Mouse (Mus musculus): ENCODE measurements around the gene Ccdc85c. TPM values are rescaled to one million over a fixed set of nuclear protein-coding genes. Genes with fewer than 3 reads are reported as not detected.
A peak's percentile ranks its signal among the peaks of the same experiment; 100 is the strongest.

Ccdc85c gene
- total RNA-seq, 2 experiments from 2014 or later: 32.8 to 34.4 TPM

DNA sequence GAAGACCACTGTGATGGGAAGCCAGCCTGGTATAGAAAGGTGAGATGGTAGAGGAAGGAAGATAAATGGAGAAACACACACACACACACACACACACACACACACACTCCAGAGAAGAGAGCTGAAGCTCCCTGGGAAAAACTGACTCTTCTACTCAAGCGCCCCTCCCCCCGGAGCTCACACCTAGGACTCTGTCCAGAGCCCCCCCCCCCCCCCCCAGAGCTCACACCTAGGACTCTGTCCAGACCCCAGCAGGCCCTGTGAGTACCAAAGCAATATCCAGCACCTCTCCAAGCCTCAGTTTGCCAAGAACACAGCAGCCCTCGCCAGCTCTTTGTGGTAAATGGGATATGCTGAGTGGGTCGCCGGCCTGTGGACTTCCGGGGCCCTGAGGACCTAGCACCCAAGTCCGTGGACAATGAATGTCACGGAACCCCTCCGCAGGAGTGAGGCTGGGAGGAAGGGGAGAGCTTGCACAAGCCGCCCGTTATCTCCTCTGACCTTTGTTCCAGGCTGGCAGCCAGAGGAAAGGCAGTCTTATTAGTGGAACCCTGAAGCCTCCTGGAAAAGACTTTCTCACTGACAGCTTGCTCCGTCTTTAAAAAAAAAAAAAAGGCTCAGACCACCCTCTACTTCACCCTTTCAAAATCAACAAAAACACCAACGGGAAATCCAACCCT, 4.8 kb downstream of the Ccdc85c start:
- DNase-seq: peak; percentile 65 to 73
- intact Hi-C loops (cut with DNase I): no loop called here

DNA sequence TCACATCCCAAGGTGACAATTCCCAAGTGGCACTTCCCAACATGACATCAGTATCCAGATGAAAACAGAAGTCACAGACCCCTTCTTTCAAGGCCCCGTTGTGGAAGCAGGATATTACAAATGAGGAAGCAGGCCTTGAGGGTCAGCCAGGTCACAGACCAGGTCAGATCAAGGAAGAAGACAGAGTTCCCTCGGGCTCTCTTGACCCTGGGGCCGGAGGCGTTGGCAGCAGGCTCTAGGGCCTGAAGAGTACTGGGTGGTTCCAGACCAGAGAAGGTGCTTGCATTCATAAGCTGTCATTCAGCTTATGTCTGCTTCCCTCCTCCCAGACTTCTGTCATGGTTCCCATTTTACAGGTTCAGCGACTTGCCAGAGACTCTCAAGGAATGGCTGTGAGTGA, 5.5 kb downstream of the Ccdc85c start:
- DNase-seq: no peak
- intact Hi-C loops (cut with DNase I): loop anchor here (2.0 kb wide), 1 partner anchor 15 kb away; no protein-coding TSS in a partner anchor

DNA sequence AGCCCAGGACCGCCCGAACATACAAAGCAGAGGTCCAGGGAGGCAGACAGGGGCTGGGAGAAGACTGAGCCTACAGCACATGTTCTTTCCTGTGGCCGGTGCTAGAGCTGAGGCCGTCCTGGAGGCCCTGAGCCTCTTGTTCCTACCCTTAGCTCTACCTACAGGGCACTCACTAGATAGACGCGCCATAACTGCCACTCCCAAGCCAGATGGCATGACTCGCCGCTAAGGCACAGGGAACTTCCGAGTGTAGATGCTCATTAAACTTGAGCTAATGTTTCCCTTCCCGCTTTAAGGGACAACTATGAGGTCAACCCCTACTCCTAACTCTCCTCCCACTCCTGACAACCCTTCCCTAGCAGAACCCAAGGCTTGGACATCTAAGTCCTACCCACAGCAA, 6.3 kb downstream of the Ccdc85c start:
- DNase-seq: no peak
- intact Hi-C loops (cut with DNase I): loop anchor here (2.0 kb wide), 1 partner anchor 14 kb away; no protein-coding TSS in a partner anchor

DNA sequence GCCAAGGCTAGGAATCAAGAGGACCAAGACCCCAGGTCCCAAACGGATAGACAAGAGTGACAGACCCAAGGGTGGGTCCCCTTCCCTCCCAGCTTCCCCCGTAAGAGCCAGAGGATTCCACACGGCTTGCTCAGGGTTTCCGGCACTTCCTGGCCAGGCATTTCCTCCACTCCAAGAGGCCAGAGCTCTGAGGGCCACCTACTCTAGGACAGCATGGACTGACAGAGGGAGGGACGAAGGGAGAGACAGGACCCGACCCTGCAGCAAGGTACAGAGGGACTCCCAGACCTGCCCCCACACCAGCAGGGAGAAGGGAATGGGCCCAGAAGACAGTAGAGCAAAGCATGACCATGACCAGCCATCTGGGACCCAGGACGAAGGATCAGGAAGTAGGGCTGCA, 7.6 kb downstream of the Ccdc85c start:
- DNase-seq: peak; percentile 24 to 37
- intact Hi-C loops (cut with DNase I): loop anchor here (2.0 kb wide), 1 partner anchor 13 kb away; no protein-coding TSS in a partner anchor

DNA sequence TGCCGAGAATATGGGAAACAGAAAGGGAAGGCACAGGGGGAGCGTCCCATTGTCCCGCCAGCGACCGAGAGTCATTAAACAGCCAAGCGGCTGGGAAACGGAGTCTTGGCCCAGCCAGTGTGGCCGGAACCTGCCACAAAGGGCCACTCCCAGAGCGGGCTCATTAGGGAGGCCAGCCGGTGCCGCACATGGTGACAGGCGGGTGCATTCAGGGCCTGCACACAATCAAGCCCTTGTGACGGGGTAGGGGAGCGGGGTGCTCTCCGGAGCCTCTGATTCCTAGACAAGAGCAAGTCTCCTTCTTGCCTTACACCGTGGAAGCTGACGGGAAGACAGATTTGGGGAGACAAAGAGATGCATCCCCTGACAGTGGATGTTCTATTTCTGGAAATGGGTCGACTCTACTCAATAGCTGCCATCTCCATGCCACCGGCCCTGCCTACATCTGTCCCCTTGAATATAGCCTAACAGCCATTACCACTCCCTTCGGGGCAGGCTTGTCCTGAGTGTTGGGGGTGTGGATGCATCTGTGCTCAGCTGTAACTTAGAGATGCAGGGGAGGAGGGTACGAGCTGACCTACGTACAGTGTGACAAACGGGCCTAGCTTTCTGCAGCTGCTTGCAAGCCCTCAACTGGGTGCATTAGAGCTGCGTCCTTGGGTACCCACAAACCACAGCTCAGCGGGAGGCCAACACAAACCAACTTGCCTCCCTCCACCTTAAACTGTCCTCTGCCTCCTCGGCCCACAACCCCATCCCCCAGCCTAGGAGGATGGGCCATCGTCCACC, 9.2 kb downstream of the Ccdc85c start:
- peak in 1 of 2 experiments; percentile 56 for DNase-seq
- intact Hi-C loops (cut with DNase I): no loop called here

DNA sequence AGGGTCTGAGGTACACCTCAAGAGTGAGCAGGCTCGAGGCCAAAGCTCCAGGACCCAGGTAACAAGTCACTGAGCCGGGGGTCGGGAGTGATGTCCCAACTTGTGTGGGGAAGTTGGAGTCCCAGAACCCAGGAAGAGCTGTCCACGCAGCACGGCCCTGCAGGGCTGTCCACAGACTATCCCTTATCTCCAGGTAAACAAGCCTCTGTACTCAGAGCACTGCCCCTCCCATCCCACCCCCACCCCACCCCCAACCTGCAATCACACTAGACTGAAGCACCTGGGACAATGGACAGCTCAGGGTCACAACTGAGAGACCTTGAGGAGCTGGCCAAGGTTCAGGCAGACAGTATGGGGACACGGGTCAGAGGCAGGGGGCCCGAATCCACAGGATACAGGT, 10.3 kb downstream of the Ccdc85c start:
- DNase-seq: no peak
- intact Hi-C loops (cut with DNase I): no loop called here

DNA sequence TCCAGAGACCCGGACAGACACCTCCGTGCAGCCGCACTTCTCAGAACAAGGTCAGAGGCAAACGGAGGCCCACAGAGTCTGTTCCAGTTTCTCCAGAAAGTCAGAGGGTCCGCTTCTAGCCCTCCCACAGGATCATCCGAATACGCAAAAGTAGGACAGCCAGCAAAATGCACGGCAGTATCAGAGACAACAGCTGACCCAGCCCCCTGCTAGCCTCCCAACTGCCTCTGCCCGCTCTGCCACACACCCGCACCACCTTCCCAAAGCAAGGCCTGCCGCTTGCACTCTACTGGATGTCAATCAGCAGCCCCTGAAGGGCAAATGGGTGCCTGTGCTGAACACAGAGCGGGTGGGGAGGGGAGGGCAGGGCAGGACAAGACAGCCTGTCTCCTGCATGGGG, 14.3 kb downstream of the Ccdc85c start:
- intact Hi-C loops (cut with DNase I): no loop called here
- DNase-seq: no peak

DNA sequence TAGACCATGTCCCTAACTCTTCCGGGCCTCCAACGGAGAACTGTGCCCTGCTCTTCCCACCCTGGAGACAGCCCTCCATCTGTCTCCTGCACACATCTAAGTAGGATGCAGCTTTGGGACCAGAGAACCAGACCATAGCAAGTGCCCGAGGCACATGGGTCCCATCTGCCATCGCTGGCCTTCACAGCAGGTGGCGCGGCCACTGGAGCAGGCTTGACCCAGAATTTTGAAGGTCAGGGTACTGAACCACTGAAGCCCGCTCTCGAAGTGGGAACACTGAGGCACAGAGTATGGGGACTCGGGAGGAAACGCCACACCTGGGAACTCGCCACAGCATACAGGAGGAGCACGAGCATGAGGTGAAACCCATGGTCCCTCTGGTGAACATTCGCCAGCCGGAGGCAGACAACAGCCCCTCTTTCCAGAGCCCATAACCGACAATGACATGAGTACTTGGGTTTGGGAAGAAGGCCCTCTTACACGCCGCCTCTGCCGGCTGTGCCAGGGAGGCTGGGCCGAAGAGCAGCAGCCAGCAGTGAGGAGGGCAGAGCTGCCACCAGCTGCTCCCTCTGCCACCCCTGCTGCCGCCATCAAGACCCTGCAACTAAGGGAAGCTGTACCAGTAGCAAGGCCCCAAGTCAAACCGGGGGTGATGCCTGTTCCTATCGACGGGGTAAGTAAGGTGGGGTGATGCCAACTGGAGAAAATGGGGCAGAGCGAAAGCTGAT, 15.7 kb downstream of the Ccdc85c start:
- no peak for DNase-seq
- intact Hi-C loops (cut with DNase I): no loop called here

DNA sequence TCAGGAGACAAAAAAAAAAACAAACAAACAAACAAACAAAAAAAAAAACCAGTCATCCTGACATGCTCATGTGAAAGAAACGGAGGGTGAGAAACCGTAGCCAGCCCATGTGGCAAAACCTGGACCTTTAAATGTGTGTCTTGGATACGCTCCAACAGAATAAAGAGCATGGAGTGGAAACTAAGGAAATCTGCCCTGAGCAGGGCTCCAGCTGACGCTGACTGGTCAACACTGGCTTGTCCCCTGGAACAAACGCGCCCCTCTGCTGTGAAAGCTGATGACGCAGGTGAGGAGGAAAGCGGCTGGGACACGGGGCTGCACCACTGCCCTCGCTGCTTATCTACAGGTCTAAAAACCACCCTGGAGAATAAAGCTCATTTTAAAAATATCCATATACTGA, 18.5 kb downstream of the Ccdc85c start:
- intact Hi-C loops (cut with DNase I): no loop called here
- no peak for DNase-seq

DNA sequence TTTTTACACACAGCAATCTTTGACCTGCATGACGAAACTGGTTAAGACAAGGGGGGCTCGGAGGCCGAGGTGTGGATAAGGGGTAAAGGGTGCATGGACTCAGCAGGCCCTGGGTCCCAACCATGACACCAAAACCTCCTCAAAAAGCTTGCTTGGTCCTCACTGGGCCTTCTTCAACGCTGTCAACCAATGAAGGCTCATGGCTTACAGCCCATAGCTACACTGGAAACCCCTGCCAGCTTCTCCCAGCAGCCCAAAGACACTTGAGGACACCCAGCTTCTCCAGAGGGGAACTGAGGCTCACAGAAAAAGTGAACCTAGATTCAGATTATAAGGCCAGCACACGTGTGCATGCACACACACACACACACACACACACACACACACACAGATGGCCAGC, 19.3 kb downstream of the Ccdc85c start:
- no peak for DNase-seq
- intact Hi-C loops (cut with DNase I): loop anchor here (2.0 kb wide), 1 partner anchor 13 kb away; no protein-coding TSS in a partner anchor

DNA sequence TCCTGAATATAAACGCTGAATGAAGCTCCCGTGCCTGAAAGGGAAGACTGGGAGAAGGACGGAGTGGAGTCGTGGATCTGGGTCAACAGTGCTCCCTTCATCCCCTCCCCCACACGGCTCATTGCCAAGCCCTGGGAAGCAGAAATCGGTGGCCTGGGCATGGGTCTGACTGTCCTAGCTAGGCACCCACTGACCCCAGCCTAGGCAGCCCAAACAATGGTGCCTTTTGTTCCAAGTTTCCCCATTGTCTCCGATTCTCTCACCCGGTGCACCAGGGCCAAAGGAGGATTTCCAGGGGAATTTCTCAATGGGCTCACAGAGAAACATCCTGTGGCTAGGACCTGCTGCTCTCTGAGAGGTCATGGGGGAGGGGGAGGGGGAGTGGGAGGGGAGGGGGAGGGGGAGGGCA, 19.7 kb downstream of the Ccdc85c start:
- DNase-seq: no peak
- intact Hi-C loops (cut with DNase I): loop anchor here (2.0 kb wide), 1 partner anchor 13 kb away; no protein-coding TSS in a partner anchor

DNA sequence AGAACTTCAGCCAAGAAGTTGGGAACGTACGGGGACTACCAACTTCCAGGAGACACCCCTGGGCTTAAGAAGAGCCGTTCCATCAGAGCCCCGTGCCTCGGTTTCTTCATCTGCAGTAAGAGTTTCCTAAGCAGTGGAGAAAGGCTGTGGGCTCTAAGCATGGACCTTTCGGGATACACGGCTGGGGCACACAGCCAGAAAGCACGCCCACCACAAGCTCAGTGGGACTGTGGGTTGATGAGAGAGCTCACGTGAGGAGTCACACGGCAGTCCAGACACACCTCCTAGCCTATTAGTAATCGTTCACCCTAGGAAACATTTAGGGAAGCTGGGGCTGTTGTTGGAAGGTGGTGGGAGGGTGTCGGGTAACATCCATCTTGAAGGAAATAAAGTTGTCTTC, 22.2 kb downstream of the Ccdc85c start:
- no peak for DNase-seq
- intact Hi-C loops (cut with DNase I): no loop called here

DNA sequence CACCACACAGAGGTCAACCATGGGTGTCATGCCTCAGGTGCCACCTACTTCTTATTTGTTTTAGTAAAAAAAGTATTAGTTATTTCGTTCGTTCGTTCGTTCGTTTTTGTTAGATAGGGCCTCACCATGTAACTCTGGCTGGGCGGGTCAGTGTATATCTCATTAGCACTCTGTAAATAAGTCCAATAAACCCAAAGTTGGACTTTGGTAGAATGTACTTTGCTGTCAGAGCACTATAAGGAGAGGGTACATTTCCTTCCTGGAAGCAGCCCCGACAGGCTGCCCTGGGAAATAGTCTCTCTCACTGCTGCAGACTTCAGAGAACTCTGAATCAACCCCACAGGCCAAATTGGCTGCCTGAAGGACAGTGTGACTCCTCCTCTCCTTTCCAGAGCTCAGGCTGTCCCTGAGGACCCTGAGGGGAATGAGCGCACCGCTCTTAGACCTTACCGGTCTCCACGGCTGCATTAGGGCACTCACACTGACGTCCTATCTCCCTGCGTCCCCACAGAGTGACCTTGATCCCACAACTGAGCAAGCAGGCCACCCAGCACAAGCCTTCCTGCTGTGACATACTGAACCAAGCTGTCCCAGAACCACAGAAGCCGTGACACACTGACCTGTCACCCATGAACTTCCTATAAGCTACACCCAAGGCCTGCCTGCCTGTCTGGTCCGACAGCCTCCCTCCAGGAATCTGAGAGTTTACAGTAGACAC, 23.2 kb downstream of the Ccdc85c start:
- intact Hi-C loops (cut with DNase I): no loop called here
- DNase-seq: no peak

DNA sequence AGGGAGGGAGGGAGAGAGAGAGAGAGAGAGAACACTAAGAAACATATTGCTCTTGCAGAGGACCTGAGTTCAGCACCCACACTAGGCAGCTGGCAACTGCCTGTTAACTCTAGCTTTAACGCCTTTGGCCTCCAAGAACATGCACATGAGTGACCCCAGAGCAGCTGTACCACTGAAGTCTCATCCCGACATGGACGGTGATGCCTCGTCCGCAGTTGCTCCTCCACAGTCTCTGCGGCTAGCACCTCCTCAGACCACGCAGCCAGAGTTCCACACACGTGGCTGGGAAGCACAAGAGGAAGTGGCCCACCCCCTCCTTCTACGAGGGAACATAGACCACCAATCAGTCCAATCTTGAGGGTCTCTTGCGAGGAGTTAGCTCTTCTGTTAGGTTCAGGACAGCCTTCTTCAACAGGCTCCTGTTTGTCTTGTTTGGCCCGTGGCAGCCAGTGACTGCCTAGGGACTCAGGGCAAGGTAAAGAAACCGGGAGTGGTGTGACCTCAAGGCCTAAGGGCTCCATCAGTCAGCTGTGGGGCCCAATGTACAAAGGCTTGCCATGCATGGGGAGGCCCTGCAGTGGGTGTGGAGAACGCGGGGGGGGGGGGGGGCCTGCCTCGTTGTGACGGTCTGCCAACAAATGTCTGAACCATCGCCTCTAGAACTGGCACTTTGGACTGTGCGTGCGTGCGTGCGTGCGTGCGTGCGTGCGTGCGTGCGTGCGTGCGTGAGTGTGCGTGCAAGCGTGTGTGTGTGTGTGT, 24.0 kb downstream of the Ccdc85c start:
- intact Hi-C loops (cut with DNase I): no loop called here
- no peak for DNase-seq

DNA sequence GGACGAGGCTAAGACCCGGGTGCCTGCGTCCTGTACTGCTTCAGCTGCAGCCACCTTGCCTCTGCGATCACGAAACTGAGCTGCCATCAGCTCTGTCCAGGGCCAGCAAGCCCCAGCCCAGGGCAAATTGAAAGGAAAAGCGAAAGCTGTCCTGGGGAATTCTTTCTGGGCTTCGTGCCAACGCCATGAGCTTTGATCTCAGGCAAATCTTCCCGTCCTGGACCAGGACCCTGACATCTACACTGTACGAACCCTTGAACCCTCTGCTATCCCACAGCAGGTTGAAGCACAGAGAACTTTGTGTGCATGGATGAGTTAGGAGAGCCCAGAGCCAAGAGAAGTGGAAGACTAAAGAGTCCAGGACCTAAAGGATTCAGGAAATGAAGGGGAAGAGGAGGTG, 25.7 kb downstream of the Ccdc85c start:
- DNase-seq: peak; percentile 68 to 78
- intact Hi-C loops (cut with DNase I): no loop called here

DNA sequence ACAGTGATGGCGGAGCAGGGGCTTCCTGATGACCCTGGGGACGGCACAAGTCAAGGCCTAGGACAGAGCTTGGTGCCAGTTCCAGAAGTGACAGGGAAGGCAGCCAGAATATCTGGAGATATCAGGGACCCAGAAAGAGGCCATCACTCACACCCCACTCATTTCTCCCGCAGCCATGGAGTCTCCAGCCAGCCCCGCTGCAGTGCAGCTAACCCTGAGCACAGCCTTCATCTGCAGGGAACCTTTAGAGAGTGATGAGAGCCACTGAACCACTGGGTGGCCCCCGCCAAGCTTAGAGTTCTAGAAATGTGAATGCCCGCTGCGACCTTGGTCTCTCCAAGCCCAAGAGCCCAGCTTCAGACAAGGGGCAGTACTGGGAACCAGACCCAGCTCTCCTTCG, 26.2 kb downstream of the Ccdc85c start:
- no peak for DNase-seq
- intact Hi-C loops (cut with DNase I): no loop called here

DNA sequence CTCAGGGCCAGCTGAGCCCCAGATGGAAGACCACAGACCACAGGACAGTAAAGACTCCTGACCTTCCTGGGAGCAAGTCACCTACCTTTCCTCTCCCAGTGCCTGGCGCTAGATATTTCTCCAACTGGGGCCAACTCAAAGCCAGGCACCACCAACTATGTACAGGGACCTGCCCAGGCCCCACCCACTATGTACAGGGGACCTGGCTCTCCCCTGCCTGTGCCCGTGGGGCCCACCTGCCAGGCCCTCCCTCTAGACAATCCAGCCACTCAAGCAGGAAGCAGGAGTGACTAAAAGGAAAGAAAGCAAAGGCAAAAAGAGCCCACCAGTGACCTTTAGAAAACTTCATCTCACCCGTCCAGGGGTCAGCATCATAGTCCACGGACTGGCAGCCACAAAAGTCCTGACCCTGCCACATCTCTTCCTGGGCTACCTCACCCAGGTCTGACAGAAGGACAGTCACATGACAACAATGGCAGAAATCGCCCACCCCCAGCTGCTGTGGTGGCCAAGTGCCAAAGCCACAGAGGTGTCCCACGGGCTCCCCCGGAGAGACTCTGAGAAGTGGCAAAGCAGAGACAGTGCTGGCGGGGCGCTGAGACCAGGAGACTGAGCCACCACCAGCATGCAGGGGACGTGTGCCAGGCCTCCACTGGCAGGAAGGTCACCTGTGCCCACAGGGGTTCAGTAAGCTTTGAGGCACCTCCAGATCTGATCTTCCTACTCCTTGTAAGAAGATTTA, 28.3 kb downstream of the Ccdc85c start:
- intact Hi-C loops (cut with DNase I): no loop called here
- no peak for DNase-seq

DNA sequence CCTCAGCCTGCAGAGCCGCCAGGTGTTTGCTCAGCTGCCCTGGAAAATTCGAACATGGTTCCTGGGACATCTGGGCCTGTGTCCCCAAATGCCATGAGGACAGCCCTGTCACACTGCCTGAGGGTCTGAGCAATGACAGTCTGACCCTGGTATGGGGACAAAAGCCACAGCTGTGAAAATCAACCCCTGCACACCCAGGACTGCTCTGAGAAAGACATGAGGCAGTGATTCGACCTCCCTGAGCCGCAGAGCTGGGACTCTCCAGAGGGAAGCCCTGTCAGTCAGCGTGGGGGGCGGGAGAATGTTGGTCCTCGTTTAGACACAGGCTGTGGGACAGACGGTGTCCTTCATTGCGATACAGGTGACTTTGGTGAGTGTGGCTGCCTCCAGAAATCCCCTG, 29.6 kb downstream of the Ccdc85c start:
- no peak for DNase-seq
- intact Hi-C loops (cut with DNase I): no loop called here

DNA sequence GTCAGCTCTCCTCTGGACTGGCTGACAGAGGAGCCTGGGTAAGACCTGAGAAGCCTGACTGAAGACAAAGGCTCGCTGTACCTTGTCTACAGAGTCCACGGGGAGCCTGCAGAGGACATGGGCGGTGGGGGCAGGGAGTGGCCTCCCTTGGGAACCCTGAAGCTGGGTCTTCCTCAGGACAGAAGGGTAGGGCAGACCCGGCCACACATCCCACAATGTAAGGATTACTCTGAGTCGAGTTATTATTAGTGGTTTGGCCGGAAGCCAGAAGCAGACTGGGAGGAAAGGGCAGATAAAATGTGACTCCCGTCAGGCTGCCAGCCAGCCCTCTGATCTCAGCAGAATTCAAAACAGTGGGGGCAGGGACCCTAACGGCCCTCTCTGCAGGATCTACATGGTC, 30.4 kb downstream of the Ccdc85c start:
- intact Hi-C loops (cut with DNase I): no loop called here
- peak; percentile 90 to 92 for DNase-seq
